Comparison of ENCODE assay signal across 7 mouse cellular contexts in genomic region chr9:14752001-14752522, GRCm38 (mm10). TPM values are rescaled to one million over a fixed set of nuclear protein-coding genes. Genes with fewer than 3 reads are reported as not detected.
DNase-seq lines count a peak whose midpoint lies in the region; ATAC-seq and TF ChIP-seq lines count a peak whose summit lies in the region.

Gene Fut4 (minus strand): TSS chr9:14752393.

- H3K4me2 ChIP-seq in lung, postnatal 0 days (replicated peaks; ENCODE audit: low read depth, low read length), result peak within 1 kb of the TSS; percentile 93

- WGBS in lung, postnatal 0 days, result 2% methylated on average over 18 of the region's 28 CpGs

- H3K36me3 ChIP-seq in lung, postnatal 0 days (ENCODE audit: insufficient read depth, low read length), result no peaks in the 10 kb centered on the region

- H3K4me1 ChIP-seq in lung, postnatal 0 days (ENCODE audit: insufficient read depth, low read depth, low read length), result peaks cover 8% of the 10 kb centered on the region; the same call in 1 of the 2 replicates

- peak; percentile 57 to 63 for DNase-seq in adrenal gland, adult 18-20 months (ENCODE audit: low spot score in 2 of 2)
- DNase-seq in embryo, embryonic 9.5 days (ENCODE audit: extremely low spot score), result peak; percentile 78
- DNase-seq in heart, adult 9 months (ENCODE audit: low spot score in 2 of 2), result peak; percentile 39 to 52
- DNase-seq in kidney, adult 8-10 months, result peak; percentile 55 to 62
- DNase-seq in lung, postnatal 0 days (ENCODE audit: low spot score), result peak; percentile 84
- DNase-seq in ovary, postnatal 10 days (ENCODE audit: low spot score), result peak; percentile 33
- DNase-seq in urinary bladder, postnatal 4 days (ENCODE audit: low spot score in 2 of 2), result peak; percentile 55 to 65

- TF ChIP-seq CTCF in lung, postnatal 0 days (IDR thresholded peaks at IDR 0.05), result peak; percentile 27

- no peaks in the 10 kb centered on the region for H3K9me3 ChIP-seq in lung, postnatal 0 days (ENCODE audit: low read length)

- H3K27me3 ChIP-seq in lung, postnatal 0 days (replicated peaks; ENCODE audit: insufficient read depth, low read length), result no peaks in the 10 kb centered on the region

- peak; percentile 90 for ATAC-seq in lung, postnatal 0 days

- peak within 1 kb of the TSS; percentile 39 for H3K9ac ChIP-seq in lung, postnatal 0 days (replicated peaks; ENCODE audit: low read depth)

- peak within 1 kb of the TSS; percentile 43 for H3K4me3 ChIP-seq in lung, postnatal 0 days (ENCODE audit: low read depth, low read length)

- peak within 1 kb of the TSS; percentile 85 for H3K27ac ChIP-seq in lung, postnatal 0 days (ENCODE audit: low read length)

- no peak for TF ChIP-seq EP300 in lung, postnatal 0 days (IDR thresholded peaks at IDR 0.05)

RNA-seq across cellular contexts. Expression of gene Fut4, which starts in this region (rescaled TPM):
- total RNA-seq in adrenal gland, adult 18-20 months (2021), result under 1 TPM; 0.53 to 0.77 TPM
- polyA plus RNA-seq in lung, postnatal 0 days (2015; fragmentation: Nextera tagmentation; extraction: Ambion mirVana), result 6.1 and 7.8 TPM in 2 replicates

Comparison
In these comparisons a context has a peak if more than half of its experiments do, and no peak if none do; other contexts are left out.
1. Peak in every context shown above with its lines: DNase-seq, ATAC-seq, H3K4me3 ChIP-seq and H3K27ac ChIP-seq.
2. Peak in DNase-seq in adrenal gland, adult 18-20 months; RNA of the gene not detected or under 1 TPM.
3. DNase-seq: peak in every context shown above with its lines; median percentile 84 in lung, postnatal 0 days; 78 in embryo, embryonic 9.5 days; 60 in adrenal gland, adult 18-20 months; 60 in urinary bladder, postnatal 4 days; 58 in kidney, adult 8-10 months; 46 in heart, adult 9 months; 33 in ovary, postnatal 10 days.